17 mouse cellular contexts compared by ENCODE assay signal in the genomic region with DNA sequence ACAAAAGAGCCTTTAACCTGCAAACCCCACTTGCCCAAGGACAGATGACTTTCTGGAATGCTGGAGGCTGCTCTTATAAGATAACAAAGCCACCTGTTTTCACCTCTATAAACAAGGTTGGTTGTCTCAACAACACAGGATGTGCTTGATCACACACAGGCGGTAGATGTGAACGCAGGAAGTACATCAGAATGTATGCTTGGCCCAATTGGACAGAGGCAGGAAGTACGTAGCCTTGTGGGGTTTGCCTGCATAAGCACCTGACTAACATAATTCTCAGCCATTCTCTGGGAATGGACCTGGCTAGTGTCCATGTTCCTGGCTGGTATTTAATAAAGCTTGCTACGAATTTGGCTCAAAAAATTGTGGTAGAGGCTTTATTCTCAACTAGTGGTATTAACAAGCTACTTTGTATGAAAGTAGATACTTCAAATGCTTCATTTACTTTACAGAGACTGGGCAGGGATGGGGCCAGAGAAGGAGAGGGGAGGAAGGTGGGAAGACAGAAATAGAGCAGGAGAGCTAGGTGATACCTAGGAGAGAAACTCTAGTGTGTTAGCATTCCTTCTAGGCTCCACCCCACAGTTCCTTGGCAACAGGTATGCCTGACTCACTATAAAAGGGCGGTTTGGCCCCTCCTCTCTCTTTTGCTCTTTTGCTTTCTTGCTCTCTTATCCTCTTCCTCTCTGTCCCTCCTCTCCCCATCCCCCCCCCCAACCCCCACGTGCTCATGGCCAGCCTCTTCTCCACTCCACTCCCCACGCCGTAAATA. TPM values are rescaled to one million over a fixed set of nuclear protein-coding genes. Genes with fewer than 3 reads are reported as not detected.
DNase-seq lines count a peak whose midpoint lies in the region; ATAC-seq and TF ChIP-seq lines count a peak whose summit lies in the region.
"Had no signal": no experiment of that assay in that cellular context is flagged by ENCODE, and none has a peak within 500 bp of the region (broad histone marks: within the 10 kb centered on the region; RNA-seq: fewer than 3 reads in every experiment).

No protein-coding gene starts in this region.

- DNase-seq in kidney, adult 2 months = peak; percentile 34
- DNase-seq in naive thymus-derived CD4-positive, alpha-beta T cell, adult 2 months (ENCODE audit: low read depth) = peak; percentile 69
- no peak for DNase-seq in ovary, adult 18-20 months (ENCODE audit: low spot score)
- no peak for DNase-seq in Muller cell, postnatal 12 days (ENCODE audit: inconsistent ontology term)
- no peak for DNase-seq in cerebellum, postnatal 4 days (ENCODE audit: low spot score in 2 of 2)
- DNase-seq: adrenal gland, adult 8-10 months; cerebellum, adult 9-11 months; gastrocnemius, adult 2 months; kidney, adult 11 months; right cerebral cortex, postnatal 4 days had no signal

- no peaks in the 10 kb centered on the region for H3K36me3 ChIP-seq in kidney, adult 2 months (ENCODE audit: control insufficient read depth, insufficient read depth, low read length)
- H3K36me3 ChIP-seq in kidney, embryonic 14.5 days (ENCODE audit: control insufficient read depth, insufficient read depth, low read length) = no peaks in the 10 kb centered on the region
- H3K36me3 ChIP-seq: forebrain, embryonic 10.5 days; limb, embryonic 15.5 days; midbrain, embryonic 13.5 days had no signal

- TF ChIP-seq POLR2A in kidney, adult 2 months (IDR thresholded peaks at IDR 0.05; ENCODE audit: low read depth, low read length) = no peak

- no peak for TF ChIP-seq CTCF in kidney, adult 2 months (conservative IDR thresholded peaks at IDR 0.05; ENCODE audit: insufficient read depth, insufficient read length, low read depth, low read length)

- 54% methylated on average over 8 of the region's 8 CpGs for WGBS in kidney, adult 2 months
- 66% methylated on average over 8 of the region's 8 CpGs for WGBS in kidney, embryonic 14.5 days

- no peak overlapping the region for H3K9ac ChIP-seq in kidney, embryonic 14.5 days (ENCODE audit: low read depth, low read length)
- H3K9ac ChIP-seq: limb, embryonic 15.5 days; midbrain, embryonic 13.5 days had no signal

- no peak for ATAC-seq in kidney, embryonic 14.5 days (ENCODE audit: low FRiP score, low TSS enrichment)
- peak; percentile 96 for ATAC-seq in CD4-positive, CD25-positive, alpha-beta regulatory T cell, adult 4 months
- ATAC-seq in inflammation-experienced regulatory T-cells, adult 6 months = peak; percentile 86
- ATAC-seq: midbrain, embryonic 13.5 days had no signal

- H3K4me1 ChIP-seq in kidney, adult 2 months (ENCODE audit: control insufficient read depth, insufficient read depth, low read length) = peaks cover 10% of the 10 kb centered on the region
- H3K4me1 ChIP-seq in kidney, embryonic 14.5 days (ENCODE audit: control insufficient read depth, insufficient read depth, low read length) = no peaks in the 10 kb centered on the region
- H3K4me1 ChIP-seq: forebrain, embryonic 10.5 days; limb, embryonic 15.5 days; midbrain, embryonic 13.5 days had no signal

- H3K27me3 ChIP-seq in kidney, adult 2 months (replicated peaks; ENCODE audit: control insufficient read depth, insufficient read depth, low read length) = no peaks in the 10 kb centered on the region
- H3K27me3 ChIP-seq in kidney, embryonic 14.5 days (ENCODE audit: control insufficient read depth, insufficient read depth, low read length) = no peaks in the 10 kb centered on the region
- H3K27me3 ChIP-seq: limb, embryonic 15.5 days; midbrain, embryonic 13.5 days had no signal

- no peak overlapping the region for H3K4me3 ChIP-seq in kidney, adult 2 months (ENCODE audit: insufficient read depth, low read depth, low read length)
- H3K4me3 ChIP-seq in kidney, embryonic 14.5 days (ENCODE audit: low read length) = no peak overlapping the region
- H3K4me3 ChIP-seq: forebrain, embryonic 10.5 days; gastrocnemius, adult 2 months; limb, embryonic 15.5 days; midbrain, embryonic 13.5 days had no signal

- peak overlapping the region; percentile 65 for H3K27ac ChIP-seq in kidney, adult 2 months (ENCODE audit: insufficient read depth, low read depth, low read length)
- H3K27ac ChIP-seq in kidney, embryonic 14.5 days (ENCODE audit: low read depth, low read length) = no peak overlapping the region
- H3K27ac ChIP-seq: forebrain, embryonic 10.5 days; gastrocnemius, adult 2 months; limb, embryonic 15.5 days; macrophage; midbrain, embryonic 13.5 days had no signal

- no peak overlapping the region for H3K4me2 ChIP-seq in kidney, embryonic 14.5 days (replicated peaks; ENCODE audit: low read depth, low read length)
- H3K4me2 ChIP-seq: limb, embryonic 15.5 days; midbrain, embryonic 13.5 days had no signal

- H3K9me3 ChIP-seq in kidney, embryonic 14.5 days (ENCODE audit: control insufficient read depth, low read length) = no peaks in the 10 kb centered on the region
- H3K9me3 ChIP-seq: forebrain, embryonic 10.5 days; limb, embryonic 15.5 days; midbrain, embryonic 13.5 days had no signal

RNA-seq across cellular contexts. Expression of gene Atp1b1, which starts 36.8 kb away (rescaled TPM):
- 945 and 1,094 TPM in 2 replicates for polyA plus RNA-seq in kidney, adult 2 months (2012; rRNA removed)
- 80.2 and 86.4 TPM in 2 replicates for polyA plus RNA-seq in kidney, embryonic 14.5 days (2014; fragmentation: Nextera tagmentation; extraction: Ambion mirVana)
- 1 to 10 TPM; 3.4 to 4.1 TPM for polyA plus RNA-seq in CD4-positive, CD25-positive, alpha-beta regulatory T cell, adult 4 months (2017; shearing (Covaris generic))
- polyA plus RNA-seq in inflammation-experienced regulatory T-cells, adult 6 months (2017; shearing (Covaris generic)) = 1 to 10 TPM in 2 of 3 experiments, under 1 TPM in 1; 0.19 to 3.4 (median 2.4) TPM

Comparison
In these comparisons a context has a peak if more than half of its experiments do, and no peak if none do; other contexts are left out.
1. DNase-seq: peak in kidney, adult 2 months (single experiment) and naive thymus-derived CD4-positive, alpha-beta T cell, adult 2 months (single experiment); none in ovary, adult 18-20 months (single experiment), Muller cell, postnatal 12 days (single experiment) and cerebellum, postnatal 4 days (0 of 2).
2. RNA of gene Atp1b1, which starts 36.8 kb away (polyA plus RNA-seq): 945 to 1,094 TPM in kidney, adult 2 months and 80.2 to 86.4 TPM in kidney, embryonic 14.5 days; 3.4 to 4.1 TPM in CD4-positive, CD25-positive, alpha-beta regulatory T cell, adult 4 months and 0.19 to 3.4 TPM in inflammation-experienced regulatory T-cells, adult 6 months; every median in the first group is over 10 times any median in the second.